Mouse (Mus musculus): ENCODE results near the gene Tspan15. TPM values are rescaled to one million over a fixed set of nuclear protein-coding genes. Genes with fewer than 3 reads are reported as not detected.

Tspan15 gene
- polyA plus RNA-seq, 1 experiment from 2014 or later, result 22.3 TPM

DNA sequence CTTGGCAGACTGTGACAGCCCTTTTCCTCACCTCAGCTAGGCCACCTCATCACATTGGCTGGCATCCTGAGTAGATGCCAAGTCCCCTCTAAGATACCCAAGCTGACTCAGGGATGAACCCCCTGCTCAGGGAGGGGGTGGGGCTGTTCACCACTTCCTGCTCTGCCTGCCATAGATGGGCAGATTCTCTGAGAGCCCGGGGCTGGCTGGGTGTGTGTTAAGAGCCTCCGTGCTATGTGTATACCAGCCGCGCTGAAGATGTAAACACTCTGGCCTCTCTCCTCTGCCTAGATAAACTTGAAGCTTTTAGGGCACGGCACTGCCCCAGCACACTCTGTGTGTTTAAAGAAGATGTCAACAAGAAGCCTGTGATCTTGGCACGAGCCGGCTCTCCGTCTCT lies 16.8 kb upstream of the Tspan15 start:
- no peak for DNase-seq (ENCODE audit: low spot score)
- Histone ChIP-seq H3K36me3 (replicated peaks) (no peaks in the 10 kb centered on the region), H3K4me3 (no peak overlapping the region), H3K27me3 (replicated peaks; ENCODE audit: low read depth, poor library complexity, severe bottlenecking) (peaks cover 5% of the 10 kb centered on the region; the same call in 1 of the 2 replicates), H3K27ac (replicated peaks) (no peak overlapping the region), H3K4me1 (peaks cover 12% of the 10 kb centered on the region; the same call in 1 of the 2 replicates), H3K9me3 (no peaks in the 10 kb centered on the region)
- 58% methylated on average over 8 of the region's 8 CpGs for WGBS

DNA sequence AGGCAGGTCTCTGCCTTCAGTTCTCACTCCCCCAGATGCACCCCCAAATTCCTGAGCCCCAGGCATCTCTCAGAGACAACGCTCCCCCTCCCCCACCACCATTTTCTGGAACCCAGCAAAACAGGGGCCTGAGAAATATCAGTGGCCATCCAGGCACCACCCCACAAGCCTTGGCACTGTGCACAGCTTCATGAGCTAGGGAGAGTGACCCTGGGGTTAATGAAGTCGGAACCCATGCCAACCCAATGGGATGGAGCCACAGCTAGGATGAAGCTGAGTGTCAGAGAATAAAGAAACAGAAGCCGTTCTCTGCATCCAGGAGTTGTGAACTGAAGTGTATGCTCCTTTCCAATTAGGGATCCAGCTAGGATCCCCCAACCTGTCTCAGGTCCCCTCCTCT lies 16.1 kb upstream of the Tspan15 start:
- WGBS, result 57% methylated on average over 3 of the region's 3 CpGs
- no peak overlapping the region for H3K4me3 ChIP-seq
- H3K9me3 ChIP-seq, result no peaks in the 10 kb centered on the region
- no peak overlapping the region for H3K27ac ChIP-seq (replicated peaks)
- peaks cover 8% of the 10 kb centered on the region; the same call in 1 of the 2 replicates for H3K27me3 ChIP-seq (replicated peaks; ENCODE audit: low read depth, poor library complexity, severe bottlenecking)
- no peaks in the 10 kb centered on the region for H3K36me3 ChIP-seq (replicated peaks)
- no peak for DNase-seq (ENCODE audit: low spot score)
- H3K4me1 ChIP-seq, result peaks cover 12% of the 10 kb centered on the region

DNA sequence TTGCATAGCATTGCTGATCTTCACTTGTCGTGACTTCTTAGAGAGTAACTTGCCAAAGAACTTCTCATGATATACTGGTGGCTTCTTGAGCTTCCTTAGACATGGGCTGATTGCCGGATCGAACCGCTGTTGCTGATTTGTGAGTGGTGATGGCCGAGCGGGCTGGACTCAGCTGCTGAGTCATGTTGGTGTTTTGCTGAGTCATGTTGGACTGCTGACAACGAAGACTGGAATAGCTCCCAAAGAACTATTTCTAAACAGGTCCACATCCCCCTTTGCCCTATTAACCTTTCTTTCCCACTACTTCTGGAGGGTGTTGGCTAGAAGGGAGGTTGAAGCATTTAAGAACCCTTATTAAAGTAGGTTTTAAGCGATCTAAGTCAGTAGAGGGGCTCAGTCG lies 13.0 kb upstream of the Tspan15 start:
- H3K27me3 ChIP-seq (replicated peaks; ENCODE audit: low read depth, poor library complexity, severe bottlenecking), result 0 out of 2 replicates have a peak, but pooled peaks cover 3% of the 10 kb centered on the region
- no peaks in the 10 kb centered on the region for H3K9me3 ChIP-seq
- no peak overlapping the region for H3K27ac ChIP-seq (replicated peaks)
- no peaks in the 10 kb centered on the region for H3K36me3 ChIP-seq (replicated peaks)
- DNase-seq (ENCODE audit: low spot score), result no peak
- H3K4me1 ChIP-seq, result peaks cover 19% of the 10 kb centered on the region
- WGBS, result 89% methylated on average over 9 of the region's 9 CpGs
- no peak overlapping the region for H3K4me3 ChIP-seq

DNA sequence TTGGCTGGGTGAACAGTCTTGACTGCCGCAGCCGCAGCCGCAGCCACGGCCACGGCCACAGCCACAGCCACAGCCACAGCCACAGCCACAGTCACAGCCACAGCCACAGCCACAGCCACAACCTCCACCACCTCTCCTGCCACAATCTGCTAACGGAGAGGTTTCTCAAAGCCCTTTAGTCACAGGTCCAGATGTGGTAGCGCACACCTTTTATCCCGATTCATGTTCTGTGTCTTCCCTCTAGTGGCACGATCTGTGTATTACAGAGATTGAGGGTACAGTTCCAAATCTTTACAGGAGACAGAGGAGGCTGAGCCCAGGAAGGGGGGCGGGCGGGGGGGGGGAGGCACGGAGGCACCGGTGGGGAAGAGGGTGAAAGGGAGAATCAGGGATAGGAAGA lies 11.8 kb upstream of the Tspan15 start:
- no peaks in the 10 kb centered on the region for H3K36me3 ChIP-seq (replicated peaks)
- H3K27ac ChIP-seq (replicated peaks), result no peak overlapping the region
- peaks cover 20% of the 10 kb centered on the region for H3K4me1 ChIP-seq
- H3K4me3 ChIP-seq, result no peak overlapping the region
- peak; percentile 38 for DNase-seq (ENCODE audit: low spot score)
- H3K27me3 ChIP-seq (replicated peaks; ENCODE audit: low read depth, poor library complexity, severe bottlenecking), result 0 out of 2 replicates have a peak, but pooled peaks cover 3% of the 10 kb centered on the region
- no peaks in the 10 kb centered on the region for H3K9me3 ChIP-seq
- WGBS, result 53% methylated on average over 13 of the region's 13 CpGs

DNA sequence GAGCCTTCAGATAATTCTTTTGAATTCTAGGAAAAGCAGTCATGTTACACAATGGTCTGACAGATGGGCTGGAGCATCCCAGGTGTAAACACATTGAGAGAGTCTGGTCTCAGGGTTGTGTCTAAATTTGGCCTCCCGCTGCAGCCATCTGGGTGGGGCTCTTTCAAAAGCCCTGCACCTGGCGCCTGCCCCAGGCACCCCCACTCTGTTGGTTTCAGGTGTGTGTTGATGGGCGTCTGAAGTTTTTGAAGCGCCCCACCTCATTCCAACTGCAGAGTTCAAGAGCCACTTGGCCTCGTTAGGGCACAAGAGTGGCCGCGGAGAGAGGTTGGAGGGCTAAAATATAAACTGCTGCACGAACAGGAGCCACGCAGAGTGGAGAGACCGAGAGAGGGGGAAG lies 11.3 kb upstream of the Tspan15 start:
- Histone ChIP-seq H3K36me3 (replicated peaks) (no peaks in the 10 kb centered on the region), H3K27me3 (replicated peaks; ENCODE audit: low read depth, poor library complexity, severe bottlenecking) (0 out of 2 replicates have a peak, but pooled peaks cover 3% of the 10 kb centered on the region), H3K4me3 (no peak overlapping the region), H3K9me3 (no peaks in the 10 kb centered on the region), H3K4me1 (peaks cover 22% of the 10 kb centered on the region), H3K27ac (replicated peaks) (no peak overlapping the region)
- DNase-seq (ENCODE audit: low spot score), result no peak
- 81% methylated on average over 10 of the region's 10 CpGs for WGBS

DNA sequence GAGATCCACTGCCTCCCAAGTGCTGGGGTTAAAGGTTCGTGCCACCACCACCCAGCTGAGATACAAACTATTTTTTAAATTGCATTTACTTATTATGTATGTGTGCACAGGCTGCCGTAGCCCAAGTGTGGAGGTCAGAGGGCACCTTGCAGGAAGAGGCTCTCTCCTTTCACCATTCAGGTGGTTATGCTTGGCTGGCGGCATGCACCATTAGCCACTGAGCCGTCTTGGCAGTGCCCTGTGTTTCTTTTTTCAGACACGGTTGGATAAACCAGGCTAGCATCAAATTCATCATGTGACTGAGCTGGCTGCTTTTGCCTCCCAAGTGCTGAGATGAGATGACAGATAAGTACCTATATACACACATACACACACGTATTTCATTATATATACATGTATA lies 8.2 kb upstream of the Tspan15 start:
- 48% methylated on average over 6 of the region's 6 CpGs for WGBS
- H3K4me3 ChIP-seq, result no peak overlapping the region
- DNase-seq (ENCODE audit: low spot score), result peak; percentile 38
- peaks cover 10% of the 10 kb centered on the region; the same call in 1 of the 2 replicates for H3K27me3 ChIP-seq (replicated peaks; ENCODE audit: low read depth, poor library complexity, severe bottlenecking)
- H3K27ac ChIP-seq (replicated peaks), result no peak overlapping the region
- no peaks in the 10 kb centered on the region for H3K36me3 ChIP-seq (replicated peaks)
- H3K4me1 ChIP-seq, result peaks cover 23% of the 10 kb centered on the region
- no peaks in the 10 kb centered on the region for H3K9me3 ChIP-seq

DNA sequence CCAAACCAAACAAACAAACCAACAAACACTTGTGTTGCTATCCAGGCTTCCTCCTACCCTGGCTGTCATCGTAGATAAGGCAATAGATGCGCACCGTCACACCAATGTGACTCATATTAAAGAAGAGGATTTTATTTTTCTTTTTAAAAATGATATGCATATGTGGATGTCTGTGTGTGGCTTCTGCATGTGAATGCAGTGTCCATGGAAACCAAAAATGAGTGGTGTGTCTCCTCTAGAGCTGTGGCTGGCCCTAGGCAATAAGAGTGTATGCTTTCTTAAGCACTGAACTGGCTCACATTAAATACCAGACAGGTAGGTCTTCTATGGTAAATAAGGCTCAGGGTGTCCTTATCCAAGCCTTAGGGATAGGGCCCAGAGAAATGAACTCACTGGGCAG lies 7.6 kb upstream of the Tspan15 start:
- WGBS, result 93% methylated on average over 3 of the region's 3 CpGs
- no peak overlapping the region for H3K4me3 ChIP-seq
- H3K36me3 ChIP-seq (replicated peaks), result no peaks in the 10 kb centered on the region
- H3K9me3 ChIP-seq, result no peaks in the 10 kb centered on the region
- peaks cover 23% of the 10 kb centered on the region for H3K4me1 ChIP-seq
- peaks cover 10% of the 10 kb centered on the region; the same call in 1 of the 2 replicates for H3K27me3 ChIP-seq (replicated peaks; ENCODE audit: low read depth, poor library complexity, severe bottlenecking)
- no peak overlapping the region for H3K27ac ChIP-seq (replicated peaks)
- DNase-seq (ENCODE audit: low spot score), result no peak

DNA sequence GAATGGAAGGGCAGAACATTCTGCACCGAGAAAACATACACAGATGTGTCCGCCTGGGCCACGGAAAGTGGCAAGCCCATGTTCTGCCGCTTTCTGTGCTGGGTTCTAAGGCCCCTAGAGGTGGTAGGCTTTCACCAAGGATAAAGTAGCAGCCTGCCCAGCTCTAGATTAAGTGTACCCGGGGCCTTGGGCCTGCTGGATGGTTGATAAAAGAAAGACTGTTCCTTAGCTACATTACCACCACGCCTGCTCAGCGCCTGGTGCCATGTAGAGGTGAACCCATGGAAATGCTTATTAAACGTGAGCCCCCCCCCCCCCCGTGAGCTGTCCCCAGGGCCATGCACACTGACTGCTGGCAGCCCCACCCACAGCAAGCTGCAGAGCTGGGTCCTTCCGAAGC lies 6.2 kb upstream of the Tspan15 start:
- Histone ChIP-seq H3K27me3 (replicated peaks; ENCODE audit: low read depth, poor library complexity, severe bottlenecking) (peaks cover 13% of the 10 kb centered on the region; the same call in 1 of the 2 replicates), H3K27ac (replicated peaks) (no peak overlapping the region), H3K9me3 (no peaks in the 10 kb centered on the region), H3K4me3 (no peak overlapping the region), H3K4me1 (peaks cover 35% of the 10 kb centered on the region), H3K36me3 (replicated peaks) (no peaks in the 10 kb centered on the region)
- no peak for DNase-seq (ENCODE audit: low spot score)
- WGBS, result 87% methylated on average over 10 of the region's 10 CpGs

DNA sequence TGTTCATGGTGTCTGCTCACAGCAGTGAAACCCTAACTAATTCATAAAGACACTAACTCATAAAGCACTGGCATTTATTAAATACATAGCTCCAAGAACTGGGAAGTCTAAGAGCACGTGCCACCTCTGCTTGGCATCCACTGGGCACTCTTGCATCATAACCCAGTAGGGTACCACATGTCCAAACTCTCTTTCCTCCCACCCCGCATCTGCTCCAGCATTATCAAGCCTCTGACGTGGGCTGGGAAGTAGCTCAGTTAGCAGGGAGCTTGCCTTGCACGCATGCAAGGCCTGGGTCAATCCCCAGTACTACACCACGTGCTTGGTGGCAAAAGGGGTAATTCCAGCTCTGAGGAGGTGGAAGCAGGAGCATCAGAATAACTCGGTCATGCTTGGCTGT lies 5.1 kb upstream of the Tspan15 start:
- H3K27ac ChIP-seq (replicated peaks), result no peak overlapping the region
- no peaks in the 10 kb centered on the region for H3K36me3 ChIP-seq (replicated peaks)
- H3K4me1 ChIP-seq, result peaks cover 45% of the 10 kb centered on the region
- H3K9me3 ChIP-seq, result no peaks in the 10 kb centered on the region
- no peak for DNase-seq (ENCODE audit: low spot score)
- 86% methylated on average over 6 of the region's 6 CpGs for WGBS
- H3K4me3 ChIP-seq, result no peak overlapping the region
- peaks cover 13% of the 10 kb centered on the region; the same call in 1 of the 2 replicates for H3K27me3 ChIP-seq (replicated peaks; ENCODE audit: low read depth, poor library complexity, severe bottlenecking)

DNA sequence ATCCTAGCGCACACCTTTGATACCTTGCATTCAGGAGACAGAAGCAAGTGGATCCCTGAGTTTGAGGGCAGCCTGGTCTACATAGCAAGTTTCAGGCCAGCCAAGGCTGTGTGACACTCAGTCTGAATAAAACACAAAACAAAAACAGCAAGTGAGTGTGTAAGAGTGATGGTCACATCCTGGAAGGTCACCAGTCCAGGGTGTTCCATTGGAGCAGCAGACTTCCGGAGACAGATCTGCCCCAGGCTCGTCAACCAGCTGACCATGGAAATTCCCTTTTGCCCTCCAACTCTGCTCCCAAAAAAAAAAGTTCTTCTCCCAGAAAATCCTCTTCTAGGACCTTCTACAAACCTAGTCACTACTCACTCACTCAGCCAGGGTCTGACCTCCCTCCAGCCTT lies 760 bp upstream of the Tspan15 start:
- H3K27me3 ChIP-seq (replicated peaks; ENCODE audit: low read depth, poor library complexity, severe bottlenecking), result peaks cover 36% of the 10 kb centered on the region
- H3K27ac ChIP-seq (replicated peaks), result peak overlapping the region; percentile 74; the same call in 1 of the 2 replicates
- 56% methylated on average over 3 of the region's 3 CpGs for WGBS
- no peak overlapping the region for H3K4me3 ChIP-seq
- no peaks in the 10 kb centered on the region for H3K9me3 ChIP-seq
- no peaks in the 10 kb centered on the region for H3K36me3 ChIP-seq (replicated peaks)
- peaks cover 38% of the 10 kb centered on the region for H3K4me1 ChIP-seq
- DNase-seq (ENCODE audit: low spot score), result no peak

DNA sequence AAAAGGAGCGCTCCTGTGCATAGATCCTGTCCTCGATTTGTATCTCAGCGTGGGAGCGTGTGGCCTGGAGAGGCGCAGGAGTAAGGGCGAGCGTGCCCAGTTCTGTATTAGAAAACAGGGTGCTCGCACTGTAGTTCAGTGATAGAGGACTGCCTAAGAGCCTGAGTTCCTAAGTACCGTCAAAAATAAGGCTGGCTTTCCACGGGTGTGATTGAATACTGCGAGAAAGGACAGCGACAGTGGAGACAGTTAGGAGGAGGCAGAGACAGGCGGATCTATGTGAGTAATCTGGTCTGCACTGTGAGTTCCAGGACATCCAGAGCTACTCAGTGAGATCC lies 313 bp upstream of the Tspan15 start:
- DNase-seq (ENCODE audit: low spot score), result no peak
- Histone ChIP-seq H3K27ac (replicated peaks) (peak overlapping the region; percentile 74), H3K27me3 (replicated peaks; ENCODE audit: low read depth, poor library complexity, severe bottlenecking) (peaks cover 36% of the 10 kb centered on the region), H3K36me3 (replicated peaks) (no peaks in the 10 kb centered on the region), H3K4me1 (peaks cover 41% of the 10 kb centered on the region), H3K4me3 (peak overlapping the region; percentile 71), H3K9me3 (no peaks in the 10 kb centered on the region)
- WGBS, result 6% methylated on average over 13 of the region's 13 CpGs

DNA sequence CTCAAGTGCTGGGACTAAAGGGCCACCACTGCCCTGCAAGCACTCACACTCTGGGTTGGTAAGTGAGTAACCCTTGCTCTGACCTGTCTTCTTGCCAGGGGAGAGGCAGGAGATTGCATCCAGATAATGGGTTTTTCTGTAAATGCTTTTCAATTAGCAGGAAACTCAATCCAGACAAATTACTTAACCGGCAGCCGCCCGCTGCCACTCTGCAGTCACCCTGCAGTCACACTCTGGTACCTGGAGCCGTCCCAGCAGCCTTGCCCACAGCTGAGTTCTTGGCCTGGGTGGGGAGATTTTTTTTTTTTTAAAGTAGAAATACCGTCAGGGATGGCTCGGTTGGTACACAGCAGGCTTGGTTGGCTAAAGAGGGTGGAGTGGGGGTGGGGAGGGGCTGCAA lies 2.9 kb downstream of the Tspan15 start:
- DNase-seq (ENCODE audit: low spot score), result no peak
- 51% methylated on average over 6 of the region's 6 CpGs for WGBS

DNA sequence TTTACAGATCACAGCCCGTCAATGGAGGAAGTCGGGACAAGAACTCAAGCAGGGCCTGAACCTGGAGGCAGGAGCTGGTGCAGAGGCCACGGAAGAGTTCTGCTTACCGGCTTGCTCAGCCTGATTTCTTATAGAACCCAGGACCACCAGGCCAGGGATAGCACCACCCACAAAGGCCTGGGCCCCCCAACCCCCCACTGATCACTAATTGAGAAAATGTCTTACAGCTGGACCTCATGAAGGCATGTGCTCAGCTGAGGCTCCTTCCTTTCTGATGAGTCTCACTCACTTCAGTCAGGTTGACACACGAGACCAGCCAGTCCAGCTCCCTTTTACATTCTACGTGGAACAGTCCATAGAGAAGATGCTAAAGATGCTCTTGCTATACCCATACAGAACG lies 5.2 kb downstream of the Tspan15 start:
- DNase-seq (ENCODE audit: low spot score), result peak; percentile 51
- Histone ChIP-seq H3K4me1 (peaks cover 42% of the 10 kb centered on the region), H3K9me3 (no peaks in the 10 kb centered on the region), H3K27me3 (replicated peaks; ENCODE audit: low read depth, poor library complexity, severe bottlenecking) (peaks cover 23% of the 10 kb centered on the region), H3K4me3 (no peak overlapping the region), H3K27ac (replicated peaks) (no peak overlapping the region), H3K36me3 (replicated peaks) (no peaks in the 10 kb centered on the region)
- WGBS, result 61% methylated on average over 7 of the region's 7 CpGs

More for the DNA sequence above, 2.9 kb downstream of the Tspan15 start:
- peaks cover 61% of the 10 kb centered on the region for H3K4me1 ChIP-seq
- peaks cover 29% of the 10 kb centered on the region for H3K27me3 ChIP-seq (replicated peaks; ENCODE audit: low read depth, poor library complexity, severe bottlenecking)
- no peaks in the 10 kb centered on the region for H3K9me3 ChIP-seq
- no peak overlapping the region for H3K4me3 ChIP-seq
- H3K27ac ChIP-seq (replicated peaks), result no peak overlapping the region
- no peaks in the 10 kb centered on the region for H3K36me3 ChIP-seq (replicated peaks)

DNA sequence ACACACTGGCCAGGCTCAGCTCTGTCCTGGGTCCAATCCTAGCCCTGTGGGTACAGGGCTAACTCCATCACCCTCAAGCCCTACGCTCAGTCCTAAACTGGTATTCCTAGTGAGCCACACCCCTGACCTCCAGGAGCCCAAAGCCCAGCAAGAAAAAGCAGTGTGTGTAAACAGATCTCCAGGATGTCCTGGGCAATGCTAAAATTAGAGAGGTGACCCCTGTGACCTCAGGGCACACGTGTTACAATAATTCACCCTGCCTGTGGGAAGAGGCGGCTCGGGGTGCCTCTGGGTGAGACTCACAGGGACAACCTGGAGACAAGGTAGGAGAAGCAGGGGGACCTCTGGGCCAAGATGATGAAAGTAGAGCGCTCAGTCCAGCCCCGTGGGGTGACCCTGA lies 6.8 kb downstream of the Tspan15 start:
- no peaks in the 10 kb centered on the region for H3K36me3 ChIP-seq (replicated peaks)
- WGBS, result 49% methylated on average over 6 of the region's 6 CpGs
- peaks cover 10% of the 10 kb centered on the region for H3K27me3 ChIP-seq (replicated peaks; ENCODE audit: low read depth, poor library complexity, severe bottlenecking)
- H3K27ac ChIP-seq (replicated peaks), result no peak overlapping the region; the same call in 1 of the 2 replicates
- no peaks in the 10 kb centered on the region for H3K9me3 ChIP-seq
- no peak for DNase-seq (ENCODE audit: low spot score)
- H3K4me3 ChIP-seq, result no peak overlapping the region
- peaks cover 37% of the 10 kb centered on the region for H3K4me1 ChIP-seq
